Mouse (Mus musculus) hindbrain, postnatal 0 days (tissue): ENCODE measurements around the gene Pik3ca. TPM values are rescaled to one million over a fixed set of nuclear protein-coding genes. Genes with fewer than 3 reads are reported as not detected.

Experiments
- ATAC-seq: fragments of 200-750 bp; cut with Nextera tagmentation; 2 replicates; pipeline ENCODE4 v1.8.0; 2017; ENCODE audit warnings: mild to moderate bottlenecking, moderate TSS enrichment, moderate library complexity
- DNase-seq: peaks from one replicate; pipeline ENCODE4 v3.0.0-alpha.2; 2015; ENCODE audit warnings: low spot score
- H3K27ac ChIP-seq: fragments of 300-500 bp; sonication (generic); 2 replicates; pipeline ENCODE4 v1.5.1; 2014; ENCODE audit warnings: mild to moderate bottlenecking
- H3K27me3 ChIP-seq: fragments of 300-500 bp; sonication (generic); 2 replicates; pipeline ENCODE4 v1.6.1; 2014; ENCODE audit warnings: low read length, mixed read lengths; ENCODE audit not compliant: insufficient read depth
- H3K36me3 ChIP-seq: fragments of 300-500 bp; sonication (generic); 2 replicates; pipeline ENCODE4 v1.6.1; 2014; ENCODE audit warnings: low read length, mixed read lengths; ENCODE audit not compliant: insufficient read depth
- H3K4me1 ChIP-seq: fragments of 300-500 bp; sonication (generic); 2 replicates; pipeline ENCODE4 v1.6.1; 2014; ENCODE audit warnings: antibody characterized with exemption, low read length, mixed read lengths; ENCODE audit not compliant: insufficient read depth
- H3K4me2 ChIP-seq: fragments of 300-500 bp; sonication (generic); 2 replicates; pipeline ENCODE4 v1.6.1; 2014; ENCODE audit warnings: low read depth, mild to moderate bottlenecking, low read length, moderate library complexity, mixed read lengths
- H3K4me3 ChIP-seq: fragments of 300-500 bp; sonication (generic); 2 replicates; pipeline ENCODE4 v1.5.1; 2014; ENCODE audit warnings: low read length
- H3K9ac ChIP-seq: fragments of 300-500 bp; sonication (generic); replicated peaks from 2 replicates; pipeline ENCODE4 v1.6.1; 2014; ENCODE audit warnings: mild to moderate bottlenecking, low read length, moderate library complexity, mixed read lengths
- H3K9me3 ChIP-seq: fragments of 300-500 bp; sonication (generic); 2 replicates; pipeline ENCODE4 v1.6.1; 2016; ENCODE audit warnings: low read length, mixed read lengths
- CTCF ChIP-seq: IDR thresholded peaks from 2 replicates; pipeline ENCODE4 v1.5.1; 2016; ENCODE audit warnings: antibody characterized with exemption, control low read depth, low read depth
- WGBS: fragments of 180-500 bp; shearing (Covaris S2); extraction: QIAGEN DNeasy Blood & Tissue Kit; methylation state at CpG from one replicate; pipeline ENCODE4 v1.1.7; 2014; 5-methylcytosine and 5-hydroxymethylcytosine counted together
- polyA plus RNA-seq: library from polyadenylated mRNA; unstranded; fragments of >200 nt; fragmentation: Nextera tagmentation; extraction: Ambion mirVana; gene quantifications from 2 replicates; pipeline ENCODE4 v1.2.1, GENCODE M21; 2015
- total RNA-seq: library from RNA; depleted of rRNA; stranded (reverse); fragments of >200 nt; gene quantifications from 2 replicates; pipeline ENCODE4 v1.2.3, GENCODE M21; 2014; rRNA removed

Pik3ca gene
- total and polyA plus RNA-seq, 2 experiments from 2014 or later, result 9.0 to 35.0 TPM

GRCm38 (mm10) chr3:32508666-32509324, 111.3 kb downstream of the Pik3ca start:
- 0 out of 2 replicates have a peak overlapping the region, but pooled peaks have one; percentile 5 for H3K4me3 ChIP-seq
- 0 out of 2 replicates have a peak, but pooled peaks cover 4% of the 10 kb centered on the region for H3K4me1 ChIP-seq
- H3K9ac ChIP-seq, result no peak overlapping the region
- H3K9me3 ChIP-seq, result no peaks in the 10 kb centered on the region
- 2% methylated on average over 17 of the region's 17 CpGs for WGBS
- H3K4me2 ChIP-seq, result peak overlapping the region; percentile 74
- TF ChIP-seq CTCF, result peak; percentile 82
- no peaks in the 10 kb centered on the region for H3K27me3 ChIP-seq
- no peak overlapping the region for H3K27ac ChIP-seq
- ATAC-seq (peak; percentile 58), DNase-seq (peak; percentile 92)
- no peaks in the 10 kb centered on the region for H3K36me3 ChIP-seq

- DNase-seq, result peak; percentile 34
- ATAC-seq, result no peak; the same call in 1 of the 2 replicates
- WGBS, result 5% methylated on average over 24 of the region's 24 CpGs
These were observed 112.3 kb downstream of the Pik3ca start, which contains the start of gene Zfp639 for GRCm38 (mm10) chr3:32509496-32510374. Gene Zfp639, plus strand, starts transcription at chr3:32510259.

GRCm38 (mm10) chr3:32510375-32511190, 113.1 kb downstream of the Pik3ca start:
- Histone ChIP-seq H3K36me3 (peaks cover 3% of the 10 kb centered on the region; the same call in 1 of the 2 replicates), H3K27ac (peak overlapping the region; percentile 86), H3K9me3 (no peaks in the 10 kb centered on the region), H3K4me1 (0 out of 2 replicates have a peak, but pooled peaks cover 4% of the 10 kb centered on the region), H3K27me3 (no peaks in the 10 kb centered on the region), H3K9ac (peak overlapping the region; percentile 77), H3K4me2 (peak overlapping the region; percentile 74), H3K4me3 (peak overlapping the region; percentile 57)
- peak; percentile 83 for TF ChIP-seq CTCF
- ATAC-seq (peak; percentile 94), DNase-seq (peak; percentile 96)
- 3% methylated on average over 60 of the region's 69 CpGs for WGBS

More at GRCm38 (mm10) chr3:32509496-32510374, 112.3 kb downstream of the Pik3ca start, which contains the start of gene Zfp639:
- TF ChIP-seq CTCF, result no peak
- Histone ChIP-seq H3K4me1 (0 out of 2 replicates have a peak, but pooled peaks cover 4% of the 10 kb centered on the region), H3K9me3 (no peaks in the 10 kb centered on the region), H3K27me3 (no peaks in the 10 kb centered on the region), H3K4me2 (peak within 1 kb of the TSS; percentile 74), H3K4me3 (peak within 1 kb of the TSS; percentile 57), H3K27ac (peak within 1 kb of the TSS; percentile 86), H3K36me3 (no peaks in the 10 kb centered on the region), H3K9ac (peak within 1 kb of the TSS; percentile 77)

- Histone ChIP-seq H3K4me1 (0 out of 2 replicates have a peak, but pooled peaks cover 4% of the 10 kb centered on the region), H3K27ac (peak overlapping the region; percentile 86), H3K36me3 (peaks cover 3% of the 10 kb centered on the region; the same call in 1 of the 2 replicates), H3K9ac (peak overlapping the region; percentile 77), H3K27me3 (no peaks in the 10 kb centered on the region), H3K4me3 (peak overlapping the region; percentile 57), H3K9me3 (no peaks in the 10 kb centered on the region), H3K4me2 (peak overlapping the region; percentile 74)
- TF ChIP-seq CTCF, result no peak
- no peak for ATAC-seq
- DNase-seq, result peak; percentile 6
- WGBS, result 5% methylated on average over 13 of the region's 13 CpGs
These were observed 113.7 kb downstream of the Pik3ca start for GRCm38 (mm10) chr3:32511191-32511550.

- WGBS, result 89% methylated on average over 7 of the region's 7 CpGs
- Histone ChIP-seq H3K27me3 (no peaks in the 10 kb centered on the region), H3K36me3 (peaks cover 7% of the 10 kb centered on the region), H3K27ac (no peak overlapping the region), H3K9me3 (no peaks in the 10 kb centered on the region), H3K4me2 (no peak overlapping the region), H3K4me1 (0 out of 2 replicates have a peak, but pooled peaks cover 4% of the 10 kb centered on the region), H3K9ac (no peak overlapping the region), H3K4me3 (no peak overlapping the region)
- no peak for TF ChIP-seq CTCF
- ATAC-seq (no peak), DNase-seq (no peak)
These were observed 115.3 kb downstream of the Pik3ca start for GRCm38 (mm10) chr3:32512686-32513284.

GRCm38 (mm10) chr3:32513528-32513927, 116.1 kb downstream of the Pik3ca start:
- no peaks in the 10 kb centered on the region for H3K27me3 ChIP-seq
- H3K27ac ChIP-seq, result no peak overlapping the region
- 0 out of 2 replicates have a peak, but pooled peaks cover 4% of the 10 kb centered on the region for H3K4me1 ChIP-seq
- no peak for TF ChIP-seq CTCF
- H3K36me3 ChIP-seq, result peaks cover 11% of the 10 kb centered on the region
- H3K4me2 ChIP-seq, result no peak overlapping the region
- H3K9me3 ChIP-seq, result no peaks in the 10 kb centered on the region
- DNase-seq, result no peak
- no peak for ATAC-seq
- no peak overlapping the region for H3K9ac ChIP-seq
- H3K4me3 ChIP-seq, result no peak overlapping the region

Other genes with a start within 250 kb of the Pik3ca start
- 13.2 and 23.6 TPM in 2 replicates for gene Zmat3, start 31.7 kb upstream of the Pik3ca start, total RNA-seq
- 5.4 and 6.5 TPM in 2 replicates for gene Zmat3, start 31.7 kb upstream of the Pik3ca start, polyA plus RNA-seq
- gene Kcnmb3, start 94.6 kb downstream of the Pik3ca start, total RNA-seq, result not detected in 2 replicates
- gene Kcnmb3, start 94.6 kb downstream of the Pik3ca start, polyA plus RNA-seq, result 0.10 TPM in 1 of 2 replicates, not detected in the other
- gene Zfp639, start 112.6 kb downstream of the Pik3ca start, total RNA-seq, result 50.9 and 51.3 TPM in 2 replicates
- gene Zfp639, start 112.6 kb downstream of the Pik3ca start, polyA plus RNA-seq, result 36.3 and 37.8 TPM in 2 replicates
- gene Mfn1, start 131.8 kb downstream of the Pik3ca start, total RNA-seq, result 43.2 and 45.9 TPM in 2 replicates
- gene Mfn1, start 131.8 kb downstream of the Pik3ca start, polyA plus RNA-seq, result 46.9 and 47.0 TPM in 2 replicates
- 124 and 138 TPM in 2 replicates for gene Gnb4, start 218.9 kb downstream of the Pik3ca start, total RNA-seq
- gene Gnb4, start 218.9 kb downstream of the Pik3ca start, polyA plus RNA-seq, result 123 and 124 TPM in 2 replicates